Mouse (Mus musculus) intestine, embryonic 14.5 days (tissue): ENCODE data around the gene Myl12a. TPM values are rescaled to one million over a fixed set of nuclear protein-coding genes. Genes with fewer than 3 reads are reported as not detected.

Experiments used
- ATAC-seq: fragments of 200-750 bp; cut with Nextera tagmentation; replicated peaks from 2 replicates; pipeline ENCODE4 v1.8.0; 2017; ENCODE audit warnings: low read depth, moderate number of reproducible peaks, moderate TSS enrichment, moderate library complexity; ENCODE audit not compliant: low FRiP score, low TSS enrichment
- DNase-seq: peaks from one replicate; pipeline ENCODE4 v3.0.0-alpha.2; 2018; ENCODE audit warnings: low spot score
- H3K27ac ChIP-seq: fragments of 300-500 bp; sonication (generic); 2 replicates; pipeline ENCODE4 v1.5.1; 2014; ENCODE audit warnings: low read depth, mild to moderate bottlenecking, control low read depth
- H3K27me3 ChIP-seq: fragments of 300-500 bp; sonication (generic); replicated peaks from 2 replicates; pipeline ENCODE4 v1.6.1; 2014; ENCODE audit warnings: low read length, control low read depth; ENCODE audit not compliant: control insufficient read depth, insufficient read depth
- H3K36me3 ChIP-seq: fragments of 300-500 bp; sonication (generic); 2 replicates; pipeline ENCODE4 v1.6.1; 2014; ENCODE audit warnings: low read length, control low read depth; ENCODE audit not compliant: control insufficient read depth, insufficient read depth
- H3K4me1 ChIP-seq: fragments of 300-500 bp; sonication (generic); replicated peaks from 2 replicates; pipeline ENCODE4 v1.6.1; 2014; ENCODE audit warnings: low read length, control low read depth, mixed read lengths; ENCODE audit not compliant: control insufficient read depth, insufficient read depth
- H3K4me2 ChIP-seq: fragments of 300-500 bp; sonication (generic); 2 replicates; pipeline ENCODE4 v1.6.1; 2014; ENCODE audit warnings: low read length
- H3K4me3 ChIP-seq: fragments of 300-500 bp; sonication (generic); 2 replicates; pipeline ENCODE4 v1.5.1; 2014; ENCODE audit warnings: low read depth, low read length, control low read depth, mixed read lengths
- H3K9ac ChIP-seq: fragments of 300-500 bp; sonication (generic); 2 replicates; pipeline ENCODE4 v1.6.1; 2014; ENCODE audit warnings: mild to moderate bottlenecking, low read length
- H3K9me3 ChIP-seq: fragments of 300-500 bp; sonication (generic); 2 replicates; pipeline ENCODE4 v1.6.1; 2016; ENCODE audit warnings: low read length, control low read depth; ENCODE audit not compliant: control insufficient read depth
- WGBS: fragments of 180-500 bp; shearing (Covaris S2); extraction: QIAGEN DNeasy Blood & Tissue Kit; methylation state at CpG from one replicate; pipeline ENCODE4 v1.1.7; 2014; 5-methylcytosine and 5-hydroxymethylcytosine counted together
- polyA plus RNA-seq: library from polyadenylated mRNA; unstranded; fragments of >200 nt; fragmentation: Nextera tagmentation; extraction: Ambion mirVana; gene quantifications from 2 replicates; pipeline ENCODE4 v1.2.1, GENCODE M21; 2014

The Myl12a gene
- polyA plus RNA-seq, 1 experiment from 2014 or later = 536 TPM

- WGBS = 92% methylated on average over 10 of the region's 10 CpGs
- ATAC-seq (no peak), DNase-seq (no peak)
- Histone ChIP-seq H3K9ac (no peak overlapping the region), H3K9me3 (no peaks in the 10 kb centered on the region), H3K4me3 (no peak overlapping the region), H3K27ac (no peak overlapping the region), H3K27me3 (no peaks in the 10 kb centered on the region), H3K4me2 (no peak overlapping the region), H3K4me1 (peaks cover 27% of the 10 kb centered on the region), H3K36me3 (0 out of 2 replicates have a peak, but pooled peaks cover 3% of the 10 kb centered on the region)
Observed at GRCm38 (mm10) chr17:71004186-71004960, 1.7 kb upstream of the Myl12a start.

GRCm38 (mm10) chr17:71003721-71004120 lies 1.0 kb upstream of the Myl12a start:
- peaks cover 32% of the 10 kb centered on the region for H3K4me1 ChIP-seq
- 84% methylated on average over 2 of the region's 2 CpGs for WGBS
- H3K4me2 ChIP-seq = 0 out of 2 replicates have a peak overlapping the region, but pooled peaks have one; percentile 0
- H3K36me3 ChIP-seq = peaks cover 7% of the 10 kb centered on the region; the same call in 1 of the 2 replicates
- peak overlapping the region; percentile 100 for H3K27ac ChIP-seq
- no peak overlapping the region for H3K9ac ChIP-seq
- ATAC-seq (no peak), DNase-seq (no peak)
- no peaks in the 10 kb centered on the region for H3K27me3 ChIP-seq
- no peaks in the 10 kb centered on the region for H3K9me3 ChIP-seq
- H3K4me3 ChIP-seq = no peak overlapping the region

GRCm38 (mm10) chr17:71003112-71003511 lies 434 bp upstream of the Myl12a start:
- H3K27me3 ChIP-seq = no peaks in the 10 kb centered on the region
- no peak for DNase-seq
- no peak overlapping the region for H3K4me3 ChIP-seq
- H3K27ac ChIP-seq = peak overlapping the region; percentile 100
- ATAC-seq = no peak
- peak overlapping the region; percentile 98 for H3K9ac ChIP-seq
- H3K4me1 ChIP-seq = peaks cover 35% of the 10 kb centered on the region
- peak overlapping the region; percentile 84 for H3K4me2 ChIP-seq
- H3K36me3 ChIP-seq = peaks cover 7% of the 10 kb centered on the region; the same call in 1 of the 2 replicates
- WGBS = 37% methylated on average over 4 of the region's 4 CpGs
- H3K9me3 ChIP-seq = no peaks in the 10 kb centered on the region

- H3K27ac ChIP-seq = peak within 1 kb of the TSS; percentile 100
- peak within 1 kb of the TSS; percentile 84 for H3K4me2 ChIP-seq
- H3K4me1 ChIP-seq = peaks cover 39% of the 10 kb centered on the region
- H3K4me3 ChIP-seq = peak within 1 kb of the TSS; percentile 72
- H3K9me3 ChIP-seq = no peaks in the 10 kb centered on the region
- peak within 1 kb of the TSS; percentile 98 for H3K9ac ChIP-seq
- peaks cover 7% of the 10 kb centered on the region; the same call in 1 of the 2 replicates for H3K36me3 ChIP-seq
- under 1% methylated on average over 65 of the region's 65 CpGs for WGBS
- DNase-seq (peak; percentile 96), ATAC-seq (peak; percentile 96)
- H3K27me3 ChIP-seq = no peaks in the 10 kb centered on the region
Observed at GRCm38 (mm10) chr17:71002081-71002743, 466 bp downstream of the Myl12a start, which contains the start of gene Myom1. TSS of gene Myom1 (plus strand) at chr17:71002633.

GRCm38 (mm10) chr17:71001699-71002080 lies 988 bp downstream of the Myl12a start:
- under 1% methylated on average over 43 of the region's 43 CpGs for WGBS
- no peak for DNase-seq

GRCm38 (mm10) chr17:71001067-71001466 lies 1.6 kb downstream of the Myl12a start:
- H3K9ac ChIP-seq = peak overlapping the region; percentile 98
- peak overlapping the region; percentile 100 for H3K27ac ChIP-seq
- no peaks in the 10 kb centered on the region for H3K27me3 ChIP-seq
- WGBS = 8% methylated on average over 6 of the region's 6 CpGs
- peak overlapping the region; percentile 72 for H3K4me3 ChIP-seq
- no peaks in the 10 kb centered on the region for H3K9me3 ChIP-seq
- H3K4me1 ChIP-seq = peaks cover 39% of the 10 kb centered on the region
- H3K36me3 ChIP-seq = peaks cover 14% of the 10 kb centered on the region
- ATAC-seq (no peak), DNase-seq (no peak)
- peak overlapping the region; percentile 84 for H3K4me2 ChIP-seq

More at GRCm38 (mm10) chr17:71001699-71002080, 988 bp downstream of the Myl12a start:
- Histone ChIP-seq H3K9me3 (no peaks in the 10 kb centered on the region), H3K27ac (peak overlapping the region; percentile 100), H3K4me3 (peak overlapping the region; percentile 72), H3K4me1 (peaks cover 39% of the 10 kb centered on the region), H3K36me3 (peaks cover 8% of the 10 kb centered on the region; the same call in 1 of the 2 replicates), H3K27me3 (no peaks in the 10 kb centered on the region), H3K4me2 (peak overlapping the region; percentile 84), H3K9ac (peak overlapping the region; percentile 98)
- ATAC-seq = peak; percentile 61

GRCm38 (mm10) chr17:71000255-71000654 lies 2.4 kb downstream of the Myl12a start:
- WGBS = 42% methylated on average over 2 of the region's 2 CpGs
- no peaks in the 10 kb centered on the region for H3K27me3 ChIP-seq
- 0 out of 2 replicates have a peak overlapping the region, but pooled peaks have one; percentile 14 for H3K27ac ChIP-seq
- peaks cover 42% of the 10 kb centered on the region for H3K4me1 ChIP-seq
- DNase-seq = no peak
- peak overlapping the region; percentile 84 for H3K4me2 ChIP-seq
- peaks cover 22% of the 10 kb centered on the region for H3K36me3 ChIP-seq
- ATAC-seq = no peak
- no peaks in the 10 kb centered on the region for H3K9me3 ChIP-seq
- H3K9ac ChIP-seq = peak overlapping the region; percentile 0; the same call in 1 of the 2 replicates
- peak overlapping the region; percentile 72 for H3K4me3 ChIP-seq

GRCm38 (mm10) chr17:70999187-70999586 lies 3.5 kb downstream of the Myl12a start:
- H3K9ac ChIP-seq = no peak overlapping the region
- H3K36me3 ChIP-seq = peaks cover 31% of the 10 kb centered on the region
- ATAC-seq = no peak
- no peak overlapping the region for H3K4me3 ChIP-seq
- 0 out of 2 replicates have a peak overlapping the region, but pooled peaks have one; percentile 11 for H3K4me2 ChIP-seq
- no peak overlapping the region for H3K27ac ChIP-seq
- no peaks in the 10 kb centered on the region for H3K9me3 ChIP-seq
- H3K4me1 ChIP-seq = peaks cover 49% of the 10 kb centered on the region
- H3K27me3 ChIP-seq = no peaks in the 10 kb centered on the region
- no peak for DNase-seq
- WGBS = 41% methylated on average over 5 of the region's 5 CpGs
